Mouse (Mus musculus): ENCODE results near the gene Stim2. TPM values are rescaled to one million over a fixed set of nuclear protein-coding genes. Genes with fewer than 3 reads are reported as not detected.

The Stim2 gene
- polyA plus RNA-seq, 1 experiment = 5.9 TPM

- Histone ChIP-seq H3K36me3 (ENCODE audit: control insufficient read depth, insufficient read depth, low read length) (no peaks in the 10 kb centered on the region), H3K4me3 (ENCODE audit: control insufficient read depth, low read depth, low read length) (no peak overlapping the region), H3K4me1 (ENCODE audit: control insufficient read depth, insufficient read depth, low read length) (no peaks in the 10 kb centered on the region), H3K27ac (ENCODE audit: control insufficient read depth, insufficient read depth, low read depth, low read length) (no peak overlapping the region), H3K27me3 (ENCODE audit: control insufficient read depth, insufficient read depth, low read length) (no peaks in the 10 kb centered on the region)
- no peak for TF ChIP-seq POLR2A (IDR thresholded peaks at IDR 0.05; ENCODE audit: control insufficient read depth, low read depth, low read length)
- TF ChIP-seq CTCF (IDR thresholded peaks at IDR 0.05; ENCODE audit: control insufficient read depth, insufficient read depth, insufficient replicate concordance, low read depth, low read length) = no peak
Observed at GRCm38 (mm10) chr5:54005111-54005864, 7.0 kb downstream of the Stim2 start.

GRCm38 (mm10) chr5:54005865-54006225, 7.5 kb downstream of the Stim2 start:
- Histone ChIP-seq H3K4me3 (ENCODE audit: control insufficient read depth, low read depth, low read length) (no peak overlapping the region), H3K36me3 (ENCODE audit: control insufficient read depth, insufficient read depth, low read length) (no peaks in the 10 kb centered on the region), H3K4me1 (ENCODE audit: control insufficient read depth, insufficient read depth, low read length) (no peaks in the 10 kb centered on the region), H3K27ac (ENCODE audit: control insufficient read depth, insufficient read depth, low read depth, low read length) (no peak overlapping the region), H3K27me3 (ENCODE audit: control insufficient read depth, insufficient read depth, low read length) (no peaks in the 10 kb centered on the region)
- TF ChIP-seq POLR2A (IDR thresholded peaks at IDR 0.05; ENCODE audit: control insufficient read depth, low read depth, low read length) (no peak), CTCF (IDR thresholded peaks at IDR 0.05; ENCODE audit: control insufficient read depth, insufficient read depth, insufficient replicate concordance, low read depth, low read length) (no peak)

- H3K36me3 ChIP-seq (ENCODE audit: control insufficient read depth, insufficient read depth, low read length) = no peaks in the 10 kb centered on the region
- no peaks in the 10 kb centered on the region for H3K4me1 ChIP-seq (ENCODE audit: control insufficient read depth, insufficient read depth, low read length)
- H3K4me3 ChIP-seq (ENCODE audit: control insufficient read depth, low read depth, low read length) = no peak overlapping the region
- no peak overlapping the region for H3K27ac ChIP-seq (ENCODE audit: control insufficient read depth, insufficient read depth, low read depth, low read length)
- H3K27me3 ChIP-seq (ENCODE audit: control insufficient read depth, insufficient read depth, low read length) = no peaks in the 10 kb centered on the region
- TF ChIP-seq CTCF (IDR thresholded peaks at IDR 0.05; ENCODE audit: control insufficient read depth, insufficient read depth, insufficient replicate concordance, low read depth, low read length) = no peak
- TF ChIP-seq POLR2A (IDR thresholded peaks at IDR 0.05; ENCODE audit: control insufficient read depth, low read depth, low read length) = no peak
Observed at GRCm38 (mm10) chr5:54006845-54007244, 8.5 kb downstream of the Stim2 start.

GRCm38 (mm10) chr5:54007617-54008016, 9.3 kb downstream of the Stim2 start:
- Histone ChIP-seq H3K4me1 (ENCODE audit: control insufficient read depth, insufficient read depth, low read length) (no peaks in the 10 kb centered on the region), H3K36me3 (ENCODE audit: control insufficient read depth, insufficient read depth, low read length) (no peaks in the 10 kb centered on the region), H3K4me3 (ENCODE audit: control insufficient read depth, low read depth, low read length) (no peak overlapping the region), H3K27me3 (ENCODE audit: control insufficient read depth, insufficient read depth, low read length) (no peaks in the 10 kb centered on the region), H3K27ac (ENCODE audit: control insufficient read depth, insufficient read depth, low read depth, low read length) (no peak overlapping the region)
- no peak for TF ChIP-seq POLR2A (IDR thresholded peaks at IDR 0.05; ENCODE audit: control insufficient read depth, low read depth, low read length)
- no peak for TF ChIP-seq CTCF (IDR thresholded peaks at IDR 0.05; ENCODE audit: control insufficient read depth, insufficient read depth, insufficient replicate concordance, low read depth, low read length)

GRCm38 (mm10) chr5:54013271-54013670, 15.0 kb downstream of the Stim2 start:
- Histone ChIP-seq H3K4me3 (ENCODE audit: control insufficient read depth, low read depth, low read length) (no peak overlapping the region), H3K36me3 (ENCODE audit: control insufficient read depth, insufficient read depth, low read length) (no peaks in the 10 kb centered on the region), H3K27me3 (ENCODE audit: control insufficient read depth, insufficient read depth, low read length) (no peaks in the 10 kb centered on the region), H3K27ac (ENCODE audit: control insufficient read depth, insufficient read depth, low read depth, low read length) (no peak overlapping the region), H3K4me1 (ENCODE audit: control insufficient read depth, insufficient read depth, low read length) (no peaks in the 10 kb centered on the region)
- TF ChIP-seq CTCF (IDR thresholded peaks at IDR 0.05; ENCODE audit: control insufficient read depth, insufficient read depth, insufficient replicate concordance, low read depth, low read length) = no peak
- no peak for TF ChIP-seq POLR2A (IDR thresholded peaks at IDR 0.05; ENCODE audit: control insufficient read depth, low read depth, low read length)

GRCm38 (mm10) chr5:54017143-54017542, 18.8 kb downstream of the Stim2 start:
- H3K4me3 ChIP-seq (ENCODE audit: control insufficient read depth, low read depth, low read length) = no peak overlapping the region
- H3K27me3 ChIP-seq (ENCODE audit: control insufficient read depth, insufficient read depth, low read length) = no peaks in the 10 kb centered on the region
- no peaks in the 10 kb centered on the region for H3K36me3 ChIP-seq (ENCODE audit: control insufficient read depth, insufficient read depth, low read length)
- no peak overlapping the region for H3K27ac ChIP-seq (ENCODE audit: control insufficient read depth, insufficient read depth, low read depth, low read length)
- no peak for TF ChIP-seq CTCF (IDR thresholded peaks at IDR 0.05; ENCODE audit: control insufficient read depth, insufficient read depth, insufficient replicate concordance, low read depth, low read length)
- no peak for TF ChIP-seq POLR2A (IDR thresholded peaks at IDR 0.05; ENCODE audit: control insufficient read depth, low read depth, low read length)
- H3K4me1 ChIP-seq (ENCODE audit: control insufficient read depth, insufficient read depth, low read length) = no peaks in the 10 kb centered on the region

GRCm38 (mm10) chr5:54018856-54019255, 20.6 kb downstream of the Stim2 start:
- TF ChIP-seq POLR2A (IDR thresholded peaks at IDR 0.05; ENCODE audit: control insufficient read depth, low read depth, low read length) (no peak), CTCF (IDR thresholded peaks at IDR 0.05; ENCODE audit: control insufficient read depth, insufficient read depth, insufficient replicate concordance, low read depth, low read length) (no peak)
- no peak overlapping the region for H3K4me3 ChIP-seq (ENCODE audit: control insufficient read depth, low read depth, low read length)

More at GRCm38 (mm10) chr5:54018856-54019255, 20.6 kb downstream of the Stim2 start:
- H3K36me3 ChIP-seq (ENCODE audit: control insufficient read depth, insufficient read depth, low read length) = no peaks in the 10 kb centered on the region
- H3K27me3 ChIP-seq (ENCODE audit: control insufficient read depth, insufficient read depth, low read length) = no peaks in the 10 kb centered on the region
- H3K4me1 ChIP-seq (ENCODE audit: control insufficient read depth, insufficient read depth, low read length) = no peaks in the 10 kb centered on the region
- H3K27ac ChIP-seq (ENCODE audit: control insufficient read depth, insufficient read depth, low read depth, low read length) = no peak overlapping the region

All from testis, adult 2 months (tissue).